Mouse (Mus musculus) hematopoietic stem cell, adult 5-6 weeks (primary cell): Measurements from ENCODE around the gene Ifna11. TPM values are rescaled to one million over a fixed set of nuclear protein-coding genes. Genes with fewer than 3 reads are reported as not detected.
A peak's percentile ranks its signal among the peaks of the same experiment; 100 is the strongest.
"Not testable (repeated sequence)": the region's sequence is repeated elsewhere in the genome, so short reads cannot be mapped to it uniquely, and the experiment has no call there.

Experiments used
- ATAC-seq, 2 experiments: fragments of 125-278 bp in 1 of 2; replicated peaks in 1 of 2; 2 replicates each; pipeline ENCODE4 v1.8.0; 2016 to 2017; ENCODE audit warnings: inconsistent platforms in 2 of 2, mild to moderate bottlenecking in 2 of 2, moderate number of reproducible peaks in 2 of 2, low read depth in 1 of 2, moderate TSS enrichment in 1 of 2; ENCODE audit not compliant: low FRiP score in 2 of 2, poor library complexity in 2 of 2, severe bottlenecking in 2 of 2, insufficient read depth in 1 of 2, low TSS enrichment in 1 of 2
- total RNA-seq: library from RNA; stranded (forward); fragments of 172-1452, 232-1000 nt; gene quantifications from 2 replicates; pipeline ENCODE4 v1.2.3, GENCODE M21; 2017

The Ifna11 gene
- total RNA-seq = not detected in 2 replicates

DNA sequence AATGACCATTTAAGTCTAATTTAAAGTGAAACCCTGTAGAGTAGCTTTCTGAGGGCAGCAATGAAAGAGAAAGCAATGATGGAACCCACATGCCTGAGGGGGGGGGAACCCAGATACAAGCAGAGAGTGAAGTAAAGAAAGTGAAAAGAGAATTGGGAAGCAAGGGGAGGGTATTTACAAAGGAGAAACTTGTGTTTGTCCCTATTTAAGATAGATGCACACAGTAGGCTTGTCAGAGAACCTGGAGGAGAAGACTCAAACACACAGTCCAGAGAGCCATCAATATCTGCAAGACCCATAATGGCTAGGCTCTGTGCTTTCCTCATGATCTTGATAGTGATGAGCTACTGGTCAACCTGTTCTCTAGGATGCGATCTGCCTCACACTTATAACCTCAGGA is at the start of gene Ifna11:
Ifna11 (plus strand) TSS at position 301 of the 400 bp plus-strand sequence.
- ATAC-seq = no peak

DNA sequence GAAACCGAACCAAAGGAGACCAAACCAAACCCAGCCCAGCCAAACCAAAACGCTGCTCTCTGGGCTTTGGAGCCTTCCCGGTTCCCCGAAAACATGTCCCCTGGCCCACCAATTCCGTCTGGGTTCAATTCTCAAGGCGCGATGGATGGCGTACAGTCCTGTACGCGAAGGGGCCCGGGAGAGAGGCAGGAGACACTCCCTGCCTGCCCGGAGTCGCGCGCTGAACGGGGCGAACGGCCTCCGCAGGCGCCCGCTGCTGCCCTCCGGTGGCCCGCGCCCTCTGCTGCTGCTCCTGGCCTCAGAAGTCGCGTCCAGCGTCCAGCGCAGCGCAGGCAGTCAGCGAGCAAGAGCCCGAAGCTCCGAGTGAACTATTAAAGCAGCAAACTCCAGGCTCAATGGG is 46.2 kb upstream of the Ifna11 start, which contains the start of gene Gm13290:
Gm13290 (plus strand) TSS at position 301 of the 400 bp plus-strand sequence.
- not testable (repeated sequence) for ATAC-seq

DNA sequence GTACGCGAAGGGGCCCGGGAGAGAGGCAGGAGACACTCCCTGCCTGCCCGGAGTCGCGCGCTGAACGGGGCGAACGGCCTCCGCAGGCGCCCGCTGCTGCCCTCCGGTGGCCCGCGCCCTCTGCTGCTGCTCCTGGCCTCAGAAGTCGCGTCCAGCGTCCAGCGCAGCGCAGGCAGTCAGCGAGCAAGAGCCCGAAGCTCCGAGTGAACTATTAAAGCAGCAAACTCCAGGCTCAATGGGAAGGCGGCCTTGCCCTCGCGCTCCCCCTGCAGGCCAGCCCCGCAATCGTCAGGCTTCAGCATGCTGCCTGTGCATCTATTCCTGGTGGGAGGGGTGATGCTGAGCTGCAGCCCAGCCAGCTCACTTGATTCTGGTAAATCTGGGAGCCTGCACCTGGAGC is 43.1 kb upstream of the Ifna11 start, which contains the start of gene Gm13289:
Gm13289 (plus strand) TSS at position 301 of the 400 bp plus-strand sequence.
- ATAC-seq = not testable (repeated sequence)

DNA sequence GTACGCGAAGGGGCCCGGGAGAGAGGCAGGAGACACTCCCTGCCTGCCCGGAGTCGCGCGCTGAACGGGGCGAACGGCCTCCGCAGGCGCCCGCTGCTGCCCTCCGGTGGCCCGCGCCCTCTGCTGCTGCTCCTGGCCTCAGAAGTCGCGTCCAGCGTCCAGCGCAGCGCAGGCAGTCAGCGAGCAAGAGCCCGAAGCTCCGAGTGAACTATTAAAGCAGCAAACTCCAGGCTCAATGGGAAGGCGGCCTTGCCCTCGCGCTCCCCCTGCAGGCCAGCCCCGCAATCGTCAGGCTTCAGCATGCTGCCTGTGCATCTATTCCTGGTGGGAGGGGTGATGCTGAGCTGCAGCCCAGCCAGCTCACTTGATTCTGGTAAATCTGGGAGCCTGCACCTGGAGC is 40.2 kb upstream of the Ifna11 start, which contains the start of gene Gm13272:
Gm13272 (plus strand) TSS at position 301 of the 400 bp plus-strand sequence.
- ATAC-seq = not testable (repeated sequence)

DNA sequence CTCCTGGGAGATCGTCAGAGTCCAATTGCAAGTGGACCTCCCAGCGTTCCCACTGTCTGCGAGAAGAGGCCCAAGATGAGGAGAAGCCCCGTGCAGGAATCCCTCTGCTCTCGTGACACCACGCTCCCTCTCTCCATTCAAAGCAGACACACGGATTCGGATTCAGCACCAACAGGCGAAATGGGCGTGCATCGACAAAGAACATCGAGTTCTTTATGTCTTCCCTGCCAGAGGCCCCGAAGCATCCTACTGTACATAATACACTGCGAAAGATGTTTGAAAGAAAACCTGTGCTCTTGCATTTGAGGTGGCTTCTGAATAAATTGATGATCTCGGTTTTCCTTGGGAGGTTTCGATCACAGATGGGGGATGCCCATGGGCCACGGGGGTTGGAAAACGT is 39.4 kb upstream of the Ifna11 start:
- ATAC-seq = not testable (repeated sequence)

DNA sequence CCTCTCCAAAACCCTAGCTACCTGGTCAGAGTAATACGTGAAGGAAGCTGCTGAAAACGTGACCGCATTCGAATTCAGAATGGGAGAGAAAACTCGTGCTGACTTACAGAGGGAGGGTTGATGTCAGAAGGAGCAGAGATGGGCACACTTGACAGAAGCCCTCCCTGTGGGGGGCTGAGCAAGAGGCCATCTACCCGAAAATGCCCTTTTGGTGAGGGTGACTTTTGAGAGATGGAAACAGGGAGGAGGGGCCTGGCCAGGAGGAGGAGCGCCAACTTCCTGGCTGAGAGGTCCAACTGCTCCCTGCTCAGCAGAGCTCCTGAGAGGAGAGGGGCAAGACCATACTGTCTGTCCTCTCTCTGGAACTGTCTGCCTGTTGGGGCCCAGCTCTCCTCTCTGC is 37.9 kb upstream of the Ifna11 start, which contains the start of gene Ifnz:
Ifnz (plus strand) TSS at position 301 of the 400 bp plus-strand sequence.
- ATAC-seq = not testable (repeated sequence)

DNA sequence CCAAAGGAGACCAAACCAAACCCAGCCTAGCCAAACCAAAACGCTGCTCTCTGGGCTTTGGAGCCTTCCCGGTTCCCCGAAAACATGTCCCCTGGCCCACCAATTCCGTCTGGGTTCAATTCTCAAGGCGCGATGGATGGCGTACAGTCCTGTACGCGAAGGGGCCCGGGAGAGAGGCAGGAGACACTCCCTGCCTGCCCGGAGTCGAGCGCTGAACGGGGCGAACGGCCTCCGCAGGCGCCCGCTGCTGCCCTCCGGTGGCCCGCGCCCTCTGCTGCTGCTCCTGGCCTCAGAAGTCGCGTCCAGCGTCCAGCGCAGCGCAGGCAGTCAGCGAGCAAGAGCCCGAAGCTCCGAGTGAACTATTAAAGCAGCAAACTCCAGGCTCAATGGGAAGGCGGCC is 37.4 kb upstream of the Ifna11 start:
- not testable (repeated sequence) for ATAC-seq

DNA sequence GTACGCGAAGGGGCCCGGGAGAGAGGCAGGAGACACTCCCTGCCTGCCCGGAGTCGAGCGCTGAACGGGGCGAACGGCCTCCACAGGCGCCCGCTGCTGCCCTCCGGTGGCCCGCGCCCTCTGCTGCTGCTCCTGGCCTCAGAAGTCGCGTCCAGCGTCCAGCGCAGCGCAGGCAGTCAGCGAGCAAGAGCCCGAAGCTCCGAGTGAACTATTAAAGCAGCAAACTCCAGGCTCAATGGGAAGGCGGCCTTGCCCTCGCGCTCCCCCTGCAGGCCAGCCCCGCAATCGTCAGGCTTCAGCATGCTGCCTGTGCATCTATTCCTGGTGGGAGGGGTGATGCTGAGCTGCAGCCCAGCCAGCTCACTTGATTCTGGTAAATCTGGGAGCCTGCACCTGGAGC is 34.4 kb upstream of the Ifna11 start, which contains the start of gene Gm13276:
Gm13276 (plus strand) TSS at position 301 of the 400 bp plus-strand sequence.
- ATAC-seq = not testable (repeated sequence)

DNA sequence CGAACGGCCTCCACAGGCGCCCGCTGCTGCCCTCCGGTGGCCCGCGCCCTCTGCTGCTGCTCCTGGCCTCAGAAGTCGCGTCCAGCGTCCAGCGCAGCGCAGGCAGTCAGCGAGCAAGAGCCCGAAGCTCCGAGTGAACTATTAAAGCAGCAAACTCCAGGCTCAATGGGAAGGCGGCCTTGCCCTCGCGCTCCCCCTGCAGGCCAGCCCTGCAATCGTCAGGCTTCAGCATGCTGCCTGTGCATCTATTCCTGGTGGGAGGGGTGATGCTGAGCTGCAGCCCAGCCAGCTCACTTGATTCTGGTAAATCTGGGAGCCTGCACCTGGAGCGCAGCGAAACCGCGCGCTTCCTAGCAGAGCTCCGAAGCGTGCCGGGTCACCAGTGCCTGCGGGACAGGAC is 31.4 kb upstream of the Ifna11 start, which contains the start of gene Gm13277:
Gm13277 (plus strand) TSS at position 231 of the 400 bp plus-strand sequence.
- not testable (repeated sequence) for ATAC-seq

DNA sequence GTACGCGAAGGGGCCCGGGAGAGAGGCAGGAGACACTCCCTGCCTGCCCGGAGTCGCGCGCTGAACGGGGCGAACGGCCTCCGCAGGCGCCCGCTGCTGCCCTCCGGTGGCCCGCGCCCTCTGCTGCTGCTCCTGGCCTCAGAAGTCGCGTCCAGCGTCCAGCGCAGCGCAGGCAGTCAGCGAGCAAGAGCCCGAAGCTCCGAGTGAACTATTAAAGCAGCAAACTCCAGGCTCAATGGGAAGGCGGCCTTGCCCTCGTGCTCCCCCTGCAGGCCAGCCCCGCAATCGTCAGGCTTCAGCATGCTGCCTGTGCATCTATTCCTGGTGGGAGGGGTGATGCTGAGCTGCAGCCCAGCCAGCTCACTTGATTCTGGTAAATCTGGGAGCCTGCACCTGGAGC is 28.5 kb upstream of the Ifna11 start, which contains the start of gene Gm13278:
Gm13278 (plus strand) TSS at position 301 of the 400 bp plus-strand sequence.
- ATAC-seq = not testable (repeated sequence)

DNA sequence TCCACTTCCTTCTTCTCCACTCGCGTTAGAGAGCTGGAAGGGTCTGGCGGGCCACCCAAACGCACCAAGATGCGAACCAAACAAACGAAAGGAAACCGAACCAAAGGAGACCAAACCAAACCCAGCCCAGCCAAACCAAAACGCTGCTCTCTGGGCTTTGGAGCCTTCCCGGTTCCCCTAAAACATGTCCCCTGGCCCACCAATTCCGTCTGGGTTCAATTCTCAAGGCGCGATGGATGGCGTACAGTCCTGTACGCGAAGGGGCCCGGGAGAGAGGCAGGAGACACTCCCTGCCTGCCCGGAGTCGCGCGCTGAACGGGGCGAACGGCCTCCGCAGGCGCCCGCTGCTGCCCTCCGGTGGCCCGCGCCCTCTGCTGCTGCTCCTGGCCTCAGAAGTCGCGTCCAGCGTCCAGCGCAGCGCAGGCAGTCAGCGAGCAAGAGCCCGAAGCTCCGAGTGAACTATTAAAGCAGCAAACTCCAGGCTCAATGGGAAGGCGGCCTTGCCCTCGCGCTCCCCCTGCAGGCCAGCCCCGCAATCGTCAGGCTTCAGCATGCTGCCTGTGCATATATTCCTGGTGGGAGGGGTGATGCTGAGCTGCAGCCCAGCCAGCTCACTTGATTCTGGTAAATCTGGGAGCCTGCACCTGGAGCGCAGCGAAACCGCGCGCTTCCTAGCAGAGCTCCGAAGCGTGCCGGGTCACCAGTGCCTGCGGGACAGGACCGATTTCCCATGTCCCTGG is 25.7 kb upstream of the Ifna11 start, which contains the start of gene Gm13275:
Gm13275 (plus strand) TSS at position 552 of the 740 bp plus-strand sequence.
- not testable (repeated sequence) for ATAC-seq

DNA sequence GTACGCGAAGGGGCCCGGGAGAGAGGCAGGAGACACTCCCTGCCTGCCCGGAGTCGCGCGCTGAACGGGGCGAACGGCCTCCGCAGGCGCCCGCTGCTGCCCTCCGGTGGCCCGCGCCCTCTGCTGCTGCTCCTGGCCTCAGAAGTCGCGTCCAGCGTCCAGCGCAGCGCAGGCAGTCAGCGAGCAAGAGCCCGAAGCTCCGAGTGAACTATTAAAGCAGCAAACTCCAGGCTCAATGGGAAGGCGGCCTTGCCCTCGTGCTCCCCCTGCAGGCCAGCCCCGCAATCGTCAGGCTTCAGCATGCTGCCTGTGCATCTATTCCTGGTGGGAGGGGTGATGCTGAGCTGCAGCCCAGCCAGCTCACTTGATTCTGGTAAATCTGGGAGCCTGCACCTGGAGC is 22.7 kb upstream of the Ifna11 start, which contains the start of gene Gm13279:
Gm13279 (plus strand) TSS at position 301 of the 400 bp plus-strand sequence.
- ATAC-seq = not testable (repeated sequence)

DNA sequence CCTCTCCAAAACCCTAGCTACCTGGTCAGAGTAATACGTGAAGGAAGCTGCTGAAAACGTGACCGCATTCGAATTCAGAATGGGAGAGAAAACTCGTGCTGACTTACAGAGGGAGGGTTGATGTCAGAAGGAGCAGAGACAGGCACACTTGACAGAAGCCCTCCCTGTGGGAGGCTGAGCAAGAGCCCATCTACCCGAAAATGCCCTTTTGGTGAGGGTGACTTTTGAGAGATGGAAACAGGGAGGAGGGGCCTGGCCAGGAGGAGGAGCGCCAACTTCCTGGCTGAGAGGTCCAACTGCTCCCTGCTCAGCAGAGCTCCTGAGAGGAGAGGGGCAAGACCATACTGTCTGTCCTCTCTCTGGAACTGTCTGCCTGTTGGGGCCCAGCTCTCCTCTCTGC is 20.4 kb upstream of the Ifna11 start, which contains the start of gene Gm13285:
Gm13285 (plus strand) TSS at position 301 of the 400 bp plus-strand sequence.
- not testable (repeated sequence) for ATAC-seq

DNA sequence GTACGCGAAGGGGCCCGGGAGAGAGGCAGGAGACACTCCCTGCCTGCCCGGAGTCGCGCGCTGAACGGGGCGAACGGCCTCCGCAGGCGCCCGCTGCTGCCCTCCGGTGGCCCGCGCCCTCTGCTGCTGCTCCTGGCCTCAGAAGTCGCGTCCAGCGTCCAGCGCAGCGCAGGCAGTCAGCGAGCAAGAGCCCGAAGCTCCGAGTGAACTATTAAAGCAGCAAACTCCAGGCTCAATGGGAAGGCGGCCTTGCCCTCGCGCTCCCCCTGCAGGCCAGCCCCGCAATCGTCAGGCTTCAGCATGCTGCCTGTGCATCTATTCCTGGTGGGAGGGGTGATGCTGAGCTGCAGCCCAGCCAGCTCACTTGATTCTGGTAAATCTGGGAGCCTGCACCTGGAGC is 16.8 kb upstream of the Ifna11 start, which contains the start of gene Gm13287:
Gm13287 (plus strand) TSS at position 301 of the 400 bp plus-strand sequence.
- not testable (repeated sequence) for ATAC-seq

DNA sequence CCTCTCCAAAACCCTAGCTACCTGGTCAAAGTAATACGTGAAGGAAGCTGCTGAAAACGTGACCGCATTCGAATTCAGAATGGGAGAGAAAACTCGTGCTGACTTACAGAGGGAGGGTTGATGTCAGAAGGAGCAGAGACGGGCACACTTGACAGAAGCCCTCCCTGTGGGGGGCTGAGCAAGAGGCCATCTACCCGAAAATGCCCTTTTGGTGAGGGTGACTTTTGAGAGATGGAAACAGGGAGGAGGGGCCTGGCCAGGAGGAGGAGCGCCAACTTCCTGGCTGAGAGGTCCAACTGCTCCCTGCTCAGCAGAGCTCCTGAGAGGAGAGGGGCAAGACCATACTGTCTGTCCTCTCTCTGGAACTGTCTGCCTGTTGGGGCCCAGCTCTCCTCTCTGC is 14.5 kb upstream of the Ifna11 start, which contains the start of gene Gm13288:
Gm13288 (plus strand) TSS at position 301 of the 400 bp plus-strand sequence.
- not testable (repeated sequence) for ATAC-seq

DNA sequence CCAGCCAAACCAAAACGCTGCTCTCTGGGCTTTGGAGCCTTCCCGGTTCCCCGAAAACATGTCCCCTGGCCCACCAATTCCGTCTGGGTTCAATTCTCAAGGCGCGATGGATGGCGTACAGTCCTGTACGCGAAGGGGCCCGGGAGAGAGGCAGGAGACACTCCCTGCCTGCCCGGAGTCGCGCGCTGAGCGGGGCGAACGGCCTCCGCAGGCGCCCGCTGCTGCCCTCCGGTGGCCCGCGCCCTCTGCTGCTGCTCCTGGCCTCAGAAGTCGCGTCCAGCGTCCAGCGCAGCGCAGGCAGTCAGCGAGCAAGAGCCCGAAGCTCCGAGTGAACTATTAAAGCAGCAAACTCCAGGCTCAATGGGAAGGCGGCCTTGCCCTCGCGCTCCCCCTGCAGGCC is 14.0 kb upstream of the Ifna11 start:
- ATAC-seq = not testable (repeated sequence)

DNA sequence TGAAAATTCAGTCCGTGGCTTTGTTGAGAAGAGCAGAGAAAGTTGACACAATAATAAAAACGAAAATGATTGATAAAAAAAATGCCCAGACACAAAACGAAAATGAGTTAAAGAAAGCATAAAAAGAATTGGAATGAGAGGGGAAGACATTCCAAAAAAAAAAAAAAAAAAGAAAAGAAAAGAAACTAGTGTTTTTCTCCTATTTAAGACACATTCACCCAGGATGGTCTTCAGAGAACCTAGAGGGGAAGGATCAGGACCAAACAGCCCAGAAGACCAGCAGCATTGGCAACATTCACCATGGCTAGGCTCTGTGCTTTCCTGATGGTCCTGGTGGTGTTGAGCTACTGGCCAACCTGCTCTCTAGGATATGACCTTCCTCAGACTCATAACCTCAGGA is 3.8 kb upstream of the Ifna11 start, which contains the start of gene Ifna7:
Ifna7 (plus strand) TSS at position 301 of the 400 bp plus-strand sequence.
- no peak for ATAC-seq

DNA sequence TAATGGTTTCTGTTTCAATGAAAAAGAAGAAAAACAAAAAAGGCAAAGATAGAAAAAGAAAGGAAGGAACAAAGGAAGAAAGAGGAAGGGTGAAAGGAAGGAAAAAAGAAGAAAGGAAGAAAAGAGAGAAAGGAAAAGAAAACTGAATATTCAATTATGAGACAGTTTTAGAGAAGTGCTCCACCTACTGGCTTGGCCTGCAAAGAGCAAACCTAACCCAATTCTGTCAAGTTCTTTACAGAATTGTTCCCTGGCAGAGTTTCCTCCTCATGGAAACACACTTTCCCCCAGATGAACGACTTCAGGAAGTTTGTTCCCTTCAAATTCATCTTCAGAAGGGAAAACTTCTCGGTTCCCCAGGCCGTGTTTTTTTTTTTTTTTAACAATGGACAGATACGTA is 3.2 kb downstream of the Ifna11 start:
- ATAC-seq = peak in 1 of 2 experiments; percentile 62; a peak in 1 of 4 replicates
